Mouse (Mus musculus) liver, embryonic 16.5 days (tissue): ENCODE data around the gene Cab39. TPM values are rescaled to one million over a fixed set of nuclear protein-coding genes. Genes with fewer than 3 reads are reported as not detected.

Experiments used
- ATAC-seq: fragments of 200-750 bp; cut with Nextera tagmentation; 2 replicates; pipeline ENCODE4 v1.8.0; 2017; ENCODE audit warnings: low read depth, mild to moderate bottlenecking, moderate number of reproducible peaks, moderate library complexity
- H3K27ac ChIP-seq: fragments of 300-500 bp; sonication (generic); 2 replicates; pipeline ENCODE4 v1.5.1; 2014; ENCODE audit warnings: mild to moderate bottlenecking, low read length
- H3K27me3 ChIP-seq: fragments of 300-500 bp; sonication (generic); 2 replicates; pipeline ENCODE4 v1.6.1; 2014; ENCODE audit warnings: low read depth, low read length, mixed read lengths; ENCODE audit not compliant: control insufficient read depth, insufficient read depth
- H3K36me3 ChIP-seq: fragments of 300-500 bp; sonication (generic); 2 replicates; pipeline ENCODE4 v1.6.1; 2014; ENCODE audit warnings: mild to moderate bottlenecking; ENCODE audit not compliant: control insufficient read depth, insufficient read depth
- H3K4me1 ChIP-seq: fragments of 300-500 bp; sonication (generic); 2 replicates; pipeline ENCODE4 v1.6.1; 2014; ENCODE audit warnings: low read depth, low read length, mixed read lengths; ENCODE audit not compliant: control insufficient read depth
- H3K4me2 ChIP-seq: fragments of 300-500 bp; sonication (generic); 2 replicates; pipeline ENCODE4 v1.6.1; 2014; ENCODE audit warnings: low read depth, low read length, mixed read lengths
- H3K4me3 ChIP-seq: fragments of 300-500 bp; sonication (generic); 2 replicates; pipeline ENCODE4 v1.5.1; 2014; ENCODE audit warnings: low read depth, mild to moderate bottlenecking, low read length
- H3K9ac ChIP-seq: fragments of 300-500 bp; sonication (generic); 2 replicates; pipeline ENCODE4 v1.6.1; 2014; ENCODE audit warnings: low read depth, low read length
- H3K9me3 ChIP-seq: fragments of 300-500 bp; sonication (generic); replicated peaks from 2 replicates; pipeline ENCODE4 v1.6.1; 2016; ENCODE audit warnings: low read length; ENCODE audit not compliant: control insufficient read depth
- WGBS: fragments of 180-500 bp; shearing (Covaris S2); extraction: QIAGEN DNeasy Blood & Tissue Kit; methylation state at CpG from one replicate; pipeline ENCODE4 v1.1.7; 2014; ENCODE audit not compliant: insufficient replicate concordance; 5-methylcytosine and 5-hydroxymethylcytosine counted together
- polyA plus RNA-seq: library from polyadenylated mRNA; unstranded; fragments of >200 nt; fragmentation: Nextera tagmentation; extraction: Ambion mirVana; gene quantifications from 2 replicates; pipeline ENCODE4 v1.2.1, GENCODE M21; 2015

Gene Cab39
- polyA plus RNA-seq, 1 experiment from 2014 or later: 11.2 TPM

DNA sequence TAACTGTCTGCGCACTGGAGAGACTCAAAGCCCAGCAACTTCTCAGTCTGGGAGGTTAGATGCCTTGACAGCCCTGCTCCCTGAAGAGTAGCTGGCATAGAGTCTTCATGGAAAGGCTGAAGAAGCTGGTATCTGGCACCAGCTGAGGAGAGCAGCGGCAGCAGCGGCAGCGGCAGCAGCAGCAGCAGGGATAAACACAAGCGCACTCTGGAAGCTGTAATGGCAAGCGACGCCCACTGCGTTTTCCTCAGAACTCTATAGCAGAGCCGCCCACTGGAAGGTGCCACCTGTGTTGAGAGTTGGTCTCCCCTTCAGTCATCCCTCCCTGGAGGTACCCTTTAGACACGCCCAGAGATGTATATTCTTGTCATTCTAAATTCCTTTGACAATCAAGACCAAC, 17.1 kb upstream of the Cab39 start:
- WGBS: 53% methylated on average over 10 of the region's 10 CpGs
- no peak overlapping the region for H3K27ac ChIP-seq
- H3K9ac ChIP-seq: no peak overlapping the region
- no peaks in the 10 kb centered on the region for H3K27me3 ChIP-seq
- H3K4me2 ChIP-seq: no peak overlapping the region
- H3K36me3 ChIP-seq: no peaks in the 10 kb centered on the region
- no peaks in the 10 kb centered on the region for H3K4me1 ChIP-seq
- H3K9me3 ChIP-seq: no peaks in the 10 kb centered on the region
- ATAC-seq: no peak
- no peak overlapping the region for H3K4me3 ChIP-seq

DNA sequence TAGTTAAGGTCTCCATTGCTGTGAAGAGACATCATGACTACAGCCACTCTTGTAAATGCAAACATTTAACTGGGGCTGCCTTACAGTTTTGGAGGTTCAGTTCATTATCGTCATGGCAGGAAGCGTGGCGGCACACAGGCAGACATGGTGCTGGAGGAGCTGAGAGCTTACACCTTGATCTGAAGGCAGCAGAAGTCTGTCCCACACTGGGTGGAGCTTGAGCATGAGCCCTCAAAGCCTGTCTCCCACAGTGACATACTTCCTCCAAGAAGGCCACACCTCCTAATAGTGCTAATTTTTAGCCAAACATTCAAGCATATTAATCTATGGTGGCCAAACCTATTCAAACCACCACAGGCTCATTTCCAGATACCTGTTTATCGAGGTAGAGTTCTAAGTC, 14.8 kb upstream of the Cab39 start, which contains the start of gene A630001G21Rik:
Gene A630001G21Rik (minus strand): TSS at position 208 of the 400 bp plus-strand sequence.
- Histone ChIP-seq H3K9me3 (no peaks in the 10 kb centered on the region), H3K27ac (no peak within 1 kb of the TSS), H3K4me3 (no peak within 1 kb of the TSS), H3K9ac (no peak within 1 kb of the TSS), H3K27me3 (no peaks in the 10 kb centered on the region), H3K4me2 (no peak within 1 kb of the TSS), H3K36me3 (no peaks in the 10 kb centered on the region), H3K4me1 (no peaks in the 10 kb centered on the region)
- no peak for ATAC-seq
- WGBS: 76% methylated on average over 4 of the region's 4 CpGs

DNA sequence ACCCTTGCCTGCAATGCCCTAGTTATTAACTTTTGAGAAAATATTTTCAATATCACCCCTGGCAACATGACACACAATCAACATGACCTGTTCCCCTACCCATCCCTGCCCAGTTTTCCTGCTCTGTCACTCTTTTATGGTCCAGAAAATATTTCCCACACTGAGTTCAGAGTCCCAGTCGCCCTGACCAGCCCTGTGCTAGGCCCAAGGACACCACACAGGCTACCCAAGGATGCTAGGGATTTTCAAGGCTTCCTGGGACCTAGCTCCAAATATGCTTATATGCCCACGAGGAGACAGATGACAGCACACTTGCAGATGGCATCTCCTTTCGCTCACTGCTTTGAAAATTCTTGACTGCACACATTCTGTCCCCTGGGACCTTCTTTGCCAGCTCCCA, 14.2 kb upstream of the Cab39 start:
- no peaks in the 10 kb centered on the region for H3K36me3 ChIP-seq
- no peak overlapping the region for H3K4me3 ChIP-seq
- no peak overlapping the region for H3K27ac ChIP-seq
- no peaks in the 10 kb centered on the region for H3K27me3 ChIP-seq
- no peak overlapping the region for H3K9ac ChIP-seq
- no peaks in the 10 kb centered on the region for H3K4me1 ChIP-seq
- H3K4me2 ChIP-seq: no peak overlapping the region
- no peaks in the 10 kb centered on the region for H3K9me3 ChIP-seq
- 42% methylated on average over 3 of the region's 3 CpGs for WGBS
- ATAC-seq: no peak

DNA sequence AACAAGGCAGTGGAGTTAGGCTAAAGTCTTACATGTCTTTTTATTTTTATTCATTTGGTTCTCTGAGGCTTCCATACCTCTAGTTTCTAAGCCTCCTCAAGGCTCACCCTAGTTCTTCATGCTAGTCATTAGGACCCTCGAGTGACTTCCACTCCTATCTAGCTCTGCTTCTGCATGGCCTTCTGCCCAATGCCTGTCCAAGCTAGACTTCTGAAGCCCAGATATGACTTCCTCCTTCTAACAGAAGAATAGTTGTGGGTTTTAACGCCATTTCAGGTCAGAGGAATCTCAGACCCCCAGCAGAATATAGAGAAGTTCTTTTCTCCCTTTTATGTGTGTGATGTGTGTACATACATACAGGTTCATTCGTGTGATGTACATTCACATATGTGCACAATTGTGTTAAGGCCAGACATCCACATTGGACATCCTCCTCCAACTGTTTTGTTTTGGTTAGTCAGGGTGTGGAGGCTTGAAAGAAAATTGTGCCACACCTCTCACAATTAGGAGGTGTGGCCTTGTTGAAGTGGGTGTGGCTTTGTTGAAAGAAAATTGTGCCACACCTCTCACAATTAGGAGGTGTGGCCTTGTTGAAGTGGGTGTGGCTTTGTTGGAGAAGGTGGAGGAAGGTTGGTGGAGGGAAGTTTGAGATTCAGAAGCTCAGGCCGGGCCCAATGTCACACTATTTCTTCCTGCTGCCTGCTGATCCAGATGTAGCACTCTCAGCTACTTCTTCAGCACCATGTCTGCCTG, 13.6 kb upstream of the Cab39 start:
- ATAC-seq: no peak

DNA sequence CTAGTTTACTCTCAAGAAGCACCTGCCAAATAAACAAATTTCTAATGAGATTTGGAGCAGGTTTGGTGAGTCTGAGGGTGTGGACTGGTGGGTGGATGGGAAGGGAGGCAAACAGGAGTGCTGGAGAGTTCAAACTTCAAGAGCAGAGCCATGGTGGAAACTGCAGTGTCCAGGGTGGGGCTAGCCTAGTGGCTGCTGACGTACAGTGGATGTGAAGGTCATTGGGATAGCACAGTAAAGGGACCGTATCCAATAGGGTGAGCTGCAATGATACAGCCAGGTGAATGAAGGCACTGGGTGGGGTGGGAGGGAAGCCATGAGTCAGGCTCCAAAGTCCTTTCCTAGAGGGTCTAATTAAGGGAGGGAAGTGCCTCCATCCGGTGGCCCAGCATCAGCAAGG, 2.7 kb upstream of the Cab39 start:
- peaks cover 4% of the 10 kb centered on the region for H3K4me1 ChIP-seq
- 54% methylated on average over 3 of the region's 3 CpGs for WGBS
- no peak overlapping the region for H3K9ac ChIP-seq
- no peak overlapping the region for H3K27ac ChIP-seq
- H3K27me3 ChIP-seq: no peaks in the 10 kb centered on the region
- ATAC-seq: no peak
- H3K9me3 ChIP-seq: no peaks in the 10 kb centered on the region
- no peak overlapping the region for H3K4me2 ChIP-seq
- H3K36me3 ChIP-seq: no peaks in the 10 kb centered on the region
- no peak overlapping the region for H3K4me3 ChIP-seq

More for the DNA sequence above, 13.6 kb upstream of the Cab39 start:
- no peak overlapping the region for H3K4me3 ChIP-seq
- no peaks in the 10 kb centered on the region for H3K9me3 ChIP-seq
- H3K9ac ChIP-seq: no peak overlapping the region
- H3K4me2 ChIP-seq: no peak overlapping the region
- no peaks in the 10 kb centered on the region for H3K4me1 ChIP-seq
- H3K36me3 ChIP-seq: no peaks in the 10 kb centered on the region
- WGBS: 26% methylated on average over 4 of the region's 4 CpGs
- no peaks in the 10 kb centered on the region for H3K27me3 ChIP-seq
- H3K27ac ChIP-seq: no peak overlapping the region

DNA sequence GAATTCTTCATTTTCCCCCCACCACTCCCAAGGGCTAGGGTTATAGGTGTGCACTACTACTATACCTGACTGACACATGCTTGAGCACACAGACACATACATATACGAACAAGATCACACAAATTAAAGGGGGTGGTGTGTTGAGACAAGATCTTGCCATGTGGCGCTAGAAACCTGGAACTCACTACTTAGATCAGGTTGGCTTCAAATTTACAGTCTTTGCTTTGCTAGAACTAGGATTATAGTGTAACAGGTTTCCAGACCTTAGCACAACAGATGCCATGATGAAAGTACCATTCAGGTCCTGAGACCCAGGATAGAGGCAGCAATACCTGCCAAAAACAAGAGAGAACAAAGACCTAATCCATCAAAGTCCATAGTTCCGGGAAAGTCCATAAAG, 1.8 kb upstream of the Cab39 start:
- WGBS: 72% methylated on average over 3 of the region's 3 CpGs
- no peaks in the 10 kb centered on the region for H3K27me3 ChIP-seq
- no peaks in the 10 kb centered on the region for H3K36me3 ChIP-seq
- no peak overlapping the region for H3K9ac ChIP-seq
- ATAC-seq: no peak
- H3K4me2 ChIP-seq: no peak overlapping the region
- no peak overlapping the region for H3K4me3 ChIP-seq
- H3K27ac ChIP-seq: no peak overlapping the region
- no peaks in the 10 kb centered on the region for H3K9me3 ChIP-seq
- peaks cover 8% of the 10 kb centered on the region for H3K4me1 ChIP-seq

DNA sequence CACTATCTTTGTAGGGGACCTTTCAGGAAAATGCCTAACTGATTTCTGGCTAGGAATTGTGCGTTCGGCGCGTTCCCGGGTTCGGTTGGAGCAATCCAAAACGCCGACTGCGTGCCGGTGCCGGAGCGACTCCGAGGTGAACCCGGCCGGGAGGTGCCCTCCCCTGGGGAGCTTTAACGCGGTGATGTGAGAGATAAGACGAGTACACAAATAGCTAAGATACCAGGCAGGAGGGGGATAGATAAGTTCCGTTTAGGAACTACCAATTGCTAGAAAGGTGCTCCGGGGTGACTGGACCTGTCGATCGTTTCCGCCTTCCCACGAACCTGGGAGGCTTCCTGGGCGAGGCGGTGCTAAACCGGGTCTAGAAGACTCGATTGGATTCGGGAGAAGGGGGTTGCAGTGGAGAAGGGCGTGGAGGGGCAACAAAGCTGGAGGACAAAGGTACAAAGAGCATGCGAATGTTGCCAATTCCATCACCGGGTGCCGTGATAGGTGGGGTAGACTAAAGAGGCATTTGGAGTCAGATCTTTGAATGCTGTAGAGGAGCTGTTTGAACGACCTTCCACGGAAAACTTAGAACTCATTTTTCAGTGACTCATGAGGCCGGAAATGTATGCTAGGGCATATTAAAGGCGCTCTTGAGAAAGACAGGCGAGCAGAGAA, 998 bp downstream of the Cab39 start:
- no peaks in the 10 kb centered on the region for H3K27me3 ChIP-seq
- H3K4me3 ChIP-seq: peak overlapping the region; percentile 94
- H3K9me3 ChIP-seq: no peaks in the 10 kb centered on the region
- peak overlapping the region; percentile 88 for H3K27ac ChIP-seq
- peak overlapping the region; percentile 78 for H3K4me2 ChIP-seq
- WGBS: under 1% methylated on average over 38 of the region's 38 CpGs
- peak; percentile 74 for ATAC-seq
- H3K9ac ChIP-seq: peak overlapping the region; percentile 91
- H3K36me3 ChIP-seq: no peaks in the 10 kb centered on the region
- H3K4me1 ChIP-seq: peaks cover 10% of the 10 kb centered on the region

DNA sequence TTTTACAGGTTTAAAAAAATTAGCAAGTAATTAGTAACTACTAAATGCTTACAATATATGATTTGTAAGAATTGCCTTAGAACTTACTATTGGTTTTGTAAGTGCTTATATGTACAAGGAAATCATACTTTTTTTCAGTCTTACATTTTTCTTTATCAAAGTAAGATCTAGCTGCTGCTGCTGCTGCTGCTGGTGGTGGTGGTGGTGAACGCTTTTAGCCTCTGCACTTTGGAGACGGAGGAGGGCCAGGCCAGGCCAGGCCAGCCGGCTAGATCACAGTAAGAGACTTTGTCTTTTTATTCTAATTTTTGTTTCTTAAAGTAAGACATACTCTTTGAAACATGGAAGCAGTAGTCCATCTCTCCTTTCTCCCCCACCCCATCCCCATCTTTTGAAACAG, 2.0 kb downstream of the Cab39 start:
- no peaks in the 10 kb centered on the region for H3K36me3 ChIP-seq
- H3K4me3 ChIP-seq: peak overlapping the region; percentile 31
- ATAC-seq: no peak
- no peaks in the 10 kb centered on the region for H3K9me3 ChIP-seq
- H3K9ac ChIP-seq: 0 out of 2 replicates have a peak overlapping the region, but pooled peaks have one; percentile 10
- 35% methylated on average over 3 of the region's 3 CpGs for WGBS
- no peaks in the 10 kb centered on the region for H3K27me3 ChIP-seq
- peaks cover 13% of the 10 kb centered on the region for H3K4me1 ChIP-seq
- H3K4me2 ChIP-seq: peak overlapping the region; percentile 47
- no peak overlapping the region for H3K27ac ChIP-seq

DNA sequence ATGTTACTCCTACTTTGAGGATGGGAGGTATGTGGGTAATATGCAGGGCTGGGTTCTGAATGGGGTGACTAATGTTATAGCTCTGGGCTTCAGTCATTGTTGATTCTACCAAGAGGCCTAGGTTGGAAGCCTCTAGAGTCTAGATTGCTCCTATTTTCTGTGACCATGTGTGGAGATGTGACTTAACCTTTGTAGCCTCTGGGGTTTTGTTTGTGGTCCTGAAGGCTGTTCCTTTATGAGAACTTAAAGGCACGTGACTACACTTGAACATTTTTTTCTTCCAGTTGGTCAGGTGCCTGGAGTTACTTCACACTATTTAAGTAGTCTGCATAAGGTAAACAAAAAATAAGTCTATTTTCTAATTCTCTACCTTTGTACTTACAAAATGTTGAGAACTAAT, 6.5 kb downstream of the Cab39 start:
- ATAC-seq: no peak

More for the DNA sequence above, 6.5 kb downstream of the Cab39 start:
- no peak overlapping the region for H3K27ac ChIP-seq
- H3K4me1 ChIP-seq: peaks cover 13% of the 10 kb centered on the region
- WGBS: 55% methylated on average over 1 of the region's 1 CpGs
- H3K9ac ChIP-seq: no peak overlapping the region
- H3K27me3 ChIP-seq: no peaks in the 10 kb centered on the region
- H3K36me3 ChIP-seq: no peaks in the 10 kb centered on the region
- H3K4me2 ChIP-seq: no peak overlapping the region
- H3K9me3 ChIP-seq: no peaks in the 10 kb centered on the region
- no peak overlapping the region for H3K4me3 ChIP-seq
